Mouse (Mus musculus): Measurements from ENCODE around the gene Sumo2. TPM values are rescaled to one million over a fixed set of nuclear protein-coding genes. Genes with fewer than 3 reads are reported as not detected.
"Not testable (repeated sequence)": the region's sequence is repeated elsewhere in the genome, so short reads cannot be mapped to it uniquely, and the experiment has no call there.

Gene Sumo2
- polyA plus RNA-seq, 1 experiment = 384 TPM

DNA sequence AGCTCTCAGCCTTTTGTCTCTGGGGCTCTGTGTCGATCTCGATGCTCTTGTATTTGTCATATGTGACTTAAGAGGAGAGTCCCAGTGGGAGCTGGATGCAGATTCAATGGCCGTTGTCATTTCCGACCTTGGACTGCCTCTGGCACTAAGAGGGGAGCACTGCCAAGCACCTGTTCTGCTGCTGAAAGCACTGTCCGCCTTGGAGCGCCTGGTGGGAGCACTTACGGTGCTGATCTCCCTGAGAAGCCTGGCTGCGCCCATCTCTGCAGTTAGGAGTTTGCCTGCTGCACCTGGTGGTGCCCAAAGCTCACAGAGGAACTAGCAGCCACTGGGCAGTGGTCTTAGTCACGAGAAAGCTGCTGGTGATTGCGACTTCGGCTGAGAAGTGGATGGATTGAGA lies 52.8 kb downstream of the Sumo2 start:
- no peaks in the 10 kb centered on the region for H3K27me3 ChIP-seq (ENCODE audit: control insufficient read depth, insufficient read depth, insufficient read length)
- no peak overlapping the region for H3K4me3 ChIP-seq (ENCODE audit: insufficient read depth, poor library complexity, severe bottlenecking)
- peaks cover 2% of the 10 kb centered on the region for H3K79me3 ChIP-seq (ENCODE audit: low read depth)
- no peaks in the 10 kb centered on the region for H3K79me2 ChIP-seq (ENCODE audit: control insufficient read depth, insufficient read depth)
- TF ChIP-seq CEBPB (IDR thresholded peaks at IDR 0.05; ENCODE audit: low read depth) = no peak
- peaks cover 5% of the 10 kb centered on the region for H3K36me3 ChIP-seq (ENCODE audit: control insufficient read depth, insufficient read depth)
- H3ac ChIP-seq (ENCODE audit: control insufficient read depth, insufficient read length, low read depth) = no peak overlapping the region

DNA sequence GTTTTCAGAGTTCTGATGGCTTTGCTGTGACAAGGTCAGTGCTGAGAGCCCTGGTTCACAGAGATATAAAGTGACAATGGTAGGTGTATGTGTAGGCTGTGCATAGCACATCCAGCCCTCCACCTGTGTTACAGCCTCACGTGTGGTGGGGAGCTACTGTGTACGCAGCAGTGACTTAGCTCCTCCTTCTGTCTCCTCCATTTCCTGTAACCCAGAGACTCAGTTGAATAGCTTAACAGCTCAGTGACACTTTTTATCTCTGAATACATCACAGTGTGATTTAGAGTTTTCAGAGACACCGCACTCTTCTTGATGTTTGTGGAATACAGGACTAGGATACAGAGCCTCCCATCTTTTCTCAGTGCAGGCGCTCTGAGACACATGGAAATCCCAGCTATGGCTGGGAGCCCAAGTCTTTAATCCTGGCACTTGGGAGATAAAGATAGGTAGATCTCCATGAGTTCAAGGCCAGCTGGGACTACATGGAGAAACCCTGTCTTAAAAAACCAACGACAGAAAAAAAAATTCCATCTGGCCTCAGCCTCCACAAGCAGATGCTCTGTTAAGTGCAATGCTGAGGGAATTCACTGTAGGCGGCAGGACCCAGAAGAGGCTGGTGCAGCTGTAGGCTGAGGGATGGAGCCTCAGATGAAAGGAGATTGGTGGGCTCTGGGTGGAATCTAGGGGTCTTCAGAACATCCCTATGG lies 54.4 kb downstream of the Sumo2 start:
- Histone ChIP-seq H3K79me3 (ENCODE audit: low read depth) (peaks cover 4% of the 10 kb centered on the region), H3K36me3 (ENCODE audit: control insufficient read depth, insufficient read depth) (peaks cover 5% of the 10 kb centered on the region), H3K79me2 (ENCODE audit: control insufficient read depth, insufficient read depth) (peaks cover 10% of the 10 kb centered on the region), H3ac (ENCODE audit: control insufficient read depth, insufficient read length, low read depth) (no peak overlapping the region), H3K27me3 (ENCODE audit: control insufficient read depth, insufficient read depth, insufficient read length) (no peaks in the 10 kb centered on the region), H3K4me3 (ENCODE audit: insufficient read depth, poor library complexity, severe bottlenecking) (no peak overlapping the region)
- TF ChIP-seq USF1 (IDR thresholded peaks at IDR 0.05; ENCODE audit: low read depth) = no peak
- no peak for TF ChIP-seq CEBPB (IDR thresholded peaks at IDR 0.05; ENCODE audit: low read depth)
- TF ChIP-seq MYOD1 (IDR thresholded peaks at IDR 0.05; ENCODE audit: control insufficient read depth, insufficient read length, low read depth) = no peak
- no peak for TF ChIP-seq CTCF (IDR thresholded peaks at IDR 0.05; ENCODE audit: control insufficient read depth, insufficient read depth, insufficient read length)
- no peak for TF ChIP-seq MYOG (IDR thresholded peaks at IDR 0.05; ENCODE audit: control insufficient read depth, extremely low read depth, insufficient read length)
- no peak for TF ChIP-seq MAX (IDR thresholded peaks at IDR 0.05)
- TF ChIP-seq FOSL1 (IDR thresholded peaks at IDR 0.05; ENCODE audit: insufficient read depth, low read length, poor library complexity, severe bottlenecking) = no peak

GRCm38 (mm10) chr11:115478296-115478938 lies 57.7 kb downstream of the Sumo2 start:
- TF ChIP-seq CTCF (IDR thresholded peaks at IDR 0.05; ENCODE audit: control insufficient read depth, insufficient read depth, insufficient read length) (no peak), MYOG (IDR thresholded peaks at IDR 0.05; ENCODE audit: control insufficient read depth, extremely low read depth, insufficient read length) (no peak), CEBPB (IDR thresholded peaks at IDR 0.05; ENCODE audit: low read depth) (no peak), MAX (IDR thresholded peaks at IDR 0.05) (no peak), USF1 (IDR thresholded peaks at IDR 0.05; ENCODE audit: low read depth) (no peak), MYOD1 (IDR thresholded peaks at IDR 0.05; ENCODE audit: control insufficient read depth, insufficient read length, low read depth) (no peak), FOSL1 (IDR thresholded peaks at IDR 0.05; ENCODE audit: insufficient read depth, low read length, poor library complexity, severe bottlenecking) (no peak)
- H3K4me3 ChIP-seq (ENCODE audit: insufficient read depth, poor library complexity, severe bottlenecking) = no peak overlapping the region
- peaks cover 22% of the 10 kb centered on the region for H3K79me2 ChIP-seq (ENCODE audit: control insufficient read depth, insufficient read depth)
- H3K79me3 ChIP-seq (ENCODE audit: low read depth) = peaks cover 4% of the 10 kb centered on the region
- no peaks in the 10 kb centered on the region for H3K36me3 ChIP-seq (ENCODE audit: control insufficient read depth, insufficient read depth)
- H3K27me3 ChIP-seq (ENCODE audit: control insufficient read depth, insufficient read depth, insufficient read length) = no peaks in the 10 kb centered on the region
- H3ac ChIP-seq (ENCODE audit: control insufficient read depth, insufficient read length, low read depth) = no peak overlapping the region

- peaks cover 22% of the 10 kb centered on the region for H3K79me2 ChIP-seq (ENCODE audit: control insufficient read depth, insufficient read depth)
- H3K79me3 ChIP-seq (ENCODE audit: low read depth); H3ac ChIP-seq (ENCODE audit: control insufficient read depth, insufficient read length, low read depth); H3K27me3 ChIP-seq (ENCODE audit: control insufficient read depth, insufficient read depth, insufficient read length); H3K4me3 ChIP-seq (ENCODE audit: insufficient read depth, poor library complexity, severe bottlenecking); H3K36me3 ChIP-seq (ENCODE audit: control insufficient read depth, insufficient read depth): not testable (repeated sequence)
Measured at GRCm38 (mm10) chr11:115477388-115477787, 58.7 kb downstream of the Sumo2 start.

- H3K36me3 ChIP-seq (ENCODE audit: control insufficient read depth, insufficient read depth); H3K79me3 ChIP-seq (ENCODE audit: low read depth); H3K4me3 ChIP-seq (ENCODE audit: insufficient read depth, poor library complexity, severe bottlenecking); H3ac ChIP-seq (ENCODE audit: control insufficient read depth, insufficient read length, low read depth); H3K27me3 ChIP-seq (ENCODE audit: control insufficient read depth, insufficient read depth, insufficient read length): not testable (repeated sequence)
- peaks cover 22% of the 10 kb centered on the region for H3K79me2 ChIP-seq (ENCODE audit: control insufficient read depth, insufficient read depth)
Measured at GRCm38 (mm10) chr11:115476630-115477029, 59.4 kb downstream of the Sumo2 start.

- peak overlapping the region; percentile 93 for H3K4me3 ChIP-seq (ENCODE audit: insufficient read depth, poor library complexity, severe bottlenecking)
- peaks cover 4% of the 10 kb centered on the region for H3K79me3 ChIP-seq (ENCODE audit: low read depth)
- TF ChIP-seq MAX (IDR thresholded peaks at IDR 0.05) = no peak
- TF ChIP-seq CTCF (IDR thresholded peaks at IDR 0.05; ENCODE audit: control insufficient read depth, insufficient read depth, insufficient read length) = no peak
- TF ChIP-seq USF1 (IDR thresholded peaks at IDR 0.05; ENCODE audit: low read depth) = no peak
- no peak for TF ChIP-seq MYOG (IDR thresholded peaks at IDR 0.05; ENCODE audit: control insufficient read depth, extremely low read depth, insufficient read length)
- TF ChIP-seq MYOD1 (IDR thresholded peaks at IDR 0.05; ENCODE audit: control insufficient read depth, insufficient read length, low read depth) = no peak
- no peak for TF ChIP-seq CEBPB (IDR thresholded peaks at IDR 0.05; ENCODE audit: low read depth)
- no peak for TF ChIP-seq FOSL1 (IDR thresholded peaks at IDR 0.05; ENCODE audit: insufficient read depth, low read length, poor library complexity, severe bottlenecking)
- H3K36me3 ChIP-seq (ENCODE audit: control insufficient read depth, insufficient read depth) = no peaks in the 10 kb centered on the region
- H3K79me2 ChIP-seq (ENCODE audit: control insufficient read depth, insufficient read depth) = peaks cover 22% of the 10 kb centered on the region
- H3K27me3 ChIP-seq (ENCODE audit: control insufficient read depth, insufficient read depth, insufficient read length) = no peaks in the 10 kb centered on the region
- H3ac ChIP-seq (ENCODE audit: control insufficient read depth, insufficient read length, low read depth) = peak overlapping the region; percentile 84
Measured at GRCm38 (mm10) chr11:115475758-115476237, 60.3 kb downstream of the Sumo2 start.
